Mouse (Mus musculus) small intestine, adult 2 months (tissue): Measurements from ENCODE around the gene Zbtb25.

Experiments used
- CTCF ChIP-seq: fragments of 200-500 bp; IDR thresholded peaks from 2 replicates; pipeline ENCODE4 v1.5.1; 2012; ENCODE audit warnings: low read depth, mild to moderate bottlenecking, control low read depth, inconsistent platforms, low read length, moderate library complexity, mixed read lengths; ENCODE audit not compliant: insufficient replicate concordance, insufficient read length; ENCODE audit errors: extremely low read depth
- POLR2A ChIP-seq: fragments of 200-500 bp; IDR thresholded peaks from 2 replicates; pipeline ENCODE4 v1.6.1; 2012; ENCODE audit warnings: low read depth, mild to moderate bottlenecking, control low read depth, inconsistent platforms, low read length, moderate library complexity

GRCm38 (mm10) chr12:76368790-76369205 lies 604 bp downstream of the Zbtb25 start:
- TF ChIP-seq POLR2A (no peak), CTCF (no peak)
